Mouse (Mus musculus) ovary, postnatal 36 days (tissue): Measurements from ENCODE around the gene Commd3.

ENCODE experiments used
- DNase-seq: peaks from one replicate; pipeline ENCODE4 v3.0.0; 2022; ENCODE audit warnings: low spot score, mixed read lengths

The Commd3 gene

DNA sequence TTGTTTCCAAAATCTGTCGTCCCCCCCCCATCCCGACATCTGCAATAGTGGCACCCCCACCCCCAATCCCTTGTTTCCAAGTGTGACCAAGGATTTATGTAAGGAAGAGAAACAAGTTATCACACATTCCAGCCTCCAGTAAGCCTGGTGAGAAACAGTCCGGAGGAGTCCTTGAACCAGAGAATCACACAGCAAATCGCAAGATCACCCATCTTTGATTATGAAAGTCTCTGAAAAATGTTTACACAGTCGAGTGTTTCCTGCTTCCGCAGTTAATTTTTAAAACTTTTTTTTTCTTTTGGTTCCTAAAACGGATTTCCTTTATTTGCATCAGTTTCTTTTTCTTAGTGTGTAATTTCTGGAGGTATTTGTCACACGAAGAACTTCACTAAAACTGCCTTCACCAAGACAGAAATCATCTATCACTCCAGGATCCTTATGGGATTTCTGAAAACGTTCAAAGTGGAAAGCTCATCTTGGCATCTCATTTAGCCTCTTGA, 15.5 kb downstream of the Commd3 start:
- DNase-seq: no peak

- no peak for DNase-seq
These were observed 16.1 kb downstream of the Commd3 start for GRCm38 (mm10) chr2:18688286-18688685.

- DNase-seq: peak; percentile 65
These were observed 16.5 kb downstream of the Commd3 start for GRCm38 (mm10) chr2:18688708-18689063.

GRCm38 (mm10) chr2:18689064-18689921, 17.1 kb downstream of the Commd3 start:
- peak; percentile 49 for DNase-seq

GRCm38 (mm10) chr2:18690055-18690691, 18.0 kb downstream of the Commd3 start:
- DNase-seq: peak; percentile 62

DNA sequence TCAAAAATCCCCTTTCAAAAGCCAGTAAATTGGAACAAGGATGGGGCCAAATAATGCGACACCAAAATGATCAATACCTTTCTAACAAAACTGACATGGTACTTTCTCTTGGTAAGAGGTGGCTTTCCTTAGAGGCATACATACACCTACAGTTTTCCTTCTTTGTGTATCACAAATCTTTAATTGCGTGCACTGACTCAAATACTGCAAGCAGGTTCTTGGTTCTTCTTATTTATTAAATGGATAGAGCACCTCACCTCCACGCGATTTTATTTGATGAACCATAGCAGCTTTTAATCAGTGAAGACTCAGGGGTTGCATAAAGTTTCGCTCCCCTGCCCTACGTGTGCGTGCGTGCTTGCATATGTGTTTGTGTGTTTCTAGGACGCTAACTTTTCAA, 18.6 kb downstream of the Commd3 start:
- DNase-seq: no peak

GRCm38 (mm10) chr2:18692031-18692430, 19.8 kb downstream of the Commd3 start:
- no peak for DNase-seq

GRCm38 (mm10) chr2:18692548-18692947, 20.4 kb downstream of the Commd3 start:
- no peak for DNase-seq

- no peak for DNase-seq
These were observed 21.3 kb downstream of the Commd3 start for GRCm38 (mm10) chr2:18693491-18693870.

DNA sequence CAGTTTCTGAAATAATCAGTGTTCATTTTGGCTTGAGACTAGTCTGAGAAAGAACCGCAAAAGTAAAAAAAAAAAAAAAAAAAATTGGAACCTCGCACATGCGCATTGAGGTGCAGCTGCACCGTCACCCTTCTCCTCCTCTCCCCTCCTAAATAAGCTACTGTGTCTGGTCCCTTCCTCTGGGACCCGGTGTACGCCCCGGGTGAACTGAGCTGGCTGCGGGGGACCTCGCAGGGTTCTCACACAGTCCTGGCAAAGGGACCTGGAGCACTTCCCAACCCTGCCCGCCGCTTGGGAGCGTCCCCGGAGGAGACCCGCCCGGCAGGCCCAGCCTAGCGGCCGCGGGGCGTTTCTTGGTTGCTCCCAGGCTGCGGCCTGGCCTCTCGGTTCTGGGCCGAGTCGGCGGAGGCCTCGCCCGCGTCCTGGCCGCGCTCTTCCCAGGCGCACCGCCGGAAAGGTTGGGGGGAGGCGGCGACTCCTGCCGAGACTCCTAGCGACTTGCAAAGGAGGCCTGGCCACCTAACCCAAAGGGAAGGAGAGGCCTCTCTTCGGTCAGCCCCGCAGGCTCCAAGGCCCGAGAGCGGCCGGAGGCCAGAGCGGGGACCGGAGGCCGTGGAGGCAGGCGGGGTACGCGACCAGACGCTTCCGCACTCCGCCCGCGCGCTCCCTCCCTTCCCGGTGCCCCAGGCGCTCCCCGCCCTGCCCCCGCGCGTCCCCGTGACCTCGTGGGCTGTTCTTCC, 21.9 kb downstream of the Commd3 start, which contains the start of gene Spag6:
Gene Spag6, plus strand, starts transcription at position 162 of the 740 bp plus-strand sequence.
- peak; percentile 79 for DNase-seq

GRCm38 (mm10) chr2:18694611-18694950, 22.4 kb downstream of the Commd3 start:
- DNase-seq: no peak

- DNase-seq: no peak
These were observed 23.0 kb downstream of the Commd3 start for GRCm38 (mm10) chr2:18695163-18695562.

- DNase-seq: no peak
These were observed 23.5 kb downstream of the Commd3 start for GRCm38 (mm10) chr2:18695629-18696150.

- DNase-seq: no peak
These were observed 25.5 kb downstream of the Commd3 start for GRCm38 (mm10) chr2:18697591-18698244.

- DNase-seq: peak; percentile 14
These were observed 26.6 kb downstream of the Commd3 start for GRCm38 (mm10) chr2:18698663-18699385.

DNA sequence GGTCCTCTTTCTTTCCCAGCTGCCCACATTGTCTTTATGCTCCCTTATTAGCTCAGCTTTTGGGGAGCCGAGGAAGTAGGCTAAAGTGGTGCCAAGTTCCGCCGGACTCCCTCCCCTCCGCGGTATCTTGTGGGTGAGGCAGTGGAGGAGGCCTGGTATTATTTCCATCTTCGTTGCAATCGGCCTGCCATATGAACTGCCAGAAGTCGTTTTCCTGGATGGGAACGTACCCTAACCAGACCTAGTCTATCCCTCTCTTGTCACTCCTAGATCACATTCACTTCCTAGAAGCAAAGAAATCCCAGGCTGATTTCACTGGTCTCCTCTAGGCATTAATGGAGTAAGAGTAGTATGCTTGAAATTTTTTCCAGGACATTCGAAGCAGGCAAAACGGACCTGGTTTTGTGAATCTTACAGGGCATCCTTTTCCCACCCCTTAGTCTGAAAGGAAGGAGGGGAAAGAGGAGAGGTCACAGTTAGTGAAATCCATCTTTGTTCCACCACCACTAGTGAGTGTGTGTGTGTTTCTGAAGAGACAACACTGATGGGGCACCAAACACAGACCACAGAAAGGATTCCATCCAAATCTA, 27.3 kb downstream of the Commd3 start:
- no peak for DNase-seq

- DNase-seq: no peak
These were observed 38.2 kb downstream of the Commd3 start for GRCm38 (mm10) chr2:18710356-18710755.

DNA sequence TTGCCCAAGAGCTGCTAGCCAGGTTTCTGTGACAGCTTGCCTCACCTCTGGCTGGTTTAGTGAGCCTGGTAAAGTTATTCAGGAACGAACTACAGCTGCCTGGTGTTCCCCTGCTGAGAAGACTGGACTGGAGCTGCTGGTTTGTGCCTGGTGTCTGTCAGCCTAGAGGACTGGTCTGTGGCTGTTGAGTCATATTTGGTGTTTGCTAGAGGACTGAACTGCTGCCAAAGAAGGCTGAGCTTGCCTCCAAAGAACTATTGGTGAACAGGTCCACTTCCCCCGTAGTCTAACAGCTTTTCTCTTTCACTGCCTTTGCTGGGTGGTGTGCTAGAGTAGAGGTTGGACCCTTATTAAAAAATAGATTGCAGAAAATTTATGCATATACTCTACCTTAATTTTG, 40.9 kb downstream of the Commd3 start:
- no peak for DNase-seq

DNA sequence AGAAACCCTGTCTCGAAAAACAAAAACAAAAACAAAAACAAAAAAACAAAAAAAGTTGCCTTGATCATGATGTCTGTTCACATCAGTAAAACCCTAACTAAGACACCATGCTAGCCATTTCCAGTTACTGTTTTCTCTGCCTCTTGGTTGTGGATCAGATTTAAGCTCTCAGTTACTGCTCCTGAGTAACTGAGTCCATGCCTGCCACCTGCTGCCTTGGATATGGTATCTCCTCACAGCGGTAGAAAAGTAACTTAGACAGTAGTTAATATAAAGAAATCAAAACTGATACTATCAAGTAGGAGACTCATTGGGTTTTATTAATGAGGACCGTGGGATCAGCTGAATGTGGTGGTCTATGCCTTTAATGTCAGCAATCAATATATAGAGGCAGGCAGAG, 42.2 kb downstream of the Commd3 start:
- no peak for DNase-seq

GRCm38 (mm10) chr2:18718521-18718920, 46.3 kb downstream of the Commd3 start:
- DNase-seq: no peak
